Mouse (Mus musculus): ENCODE results near the gene Gm45902. TPM values are rescaled to one million over a fixed set of nuclear protein-coding genes. Genes with fewer than 3 reads are reported as not detected.

Gm45902 gene
- polyA plus RNA-seq (2012; rRNA removed), result 2.4 and 2.5 TPM in 2 replicates

DNA sequence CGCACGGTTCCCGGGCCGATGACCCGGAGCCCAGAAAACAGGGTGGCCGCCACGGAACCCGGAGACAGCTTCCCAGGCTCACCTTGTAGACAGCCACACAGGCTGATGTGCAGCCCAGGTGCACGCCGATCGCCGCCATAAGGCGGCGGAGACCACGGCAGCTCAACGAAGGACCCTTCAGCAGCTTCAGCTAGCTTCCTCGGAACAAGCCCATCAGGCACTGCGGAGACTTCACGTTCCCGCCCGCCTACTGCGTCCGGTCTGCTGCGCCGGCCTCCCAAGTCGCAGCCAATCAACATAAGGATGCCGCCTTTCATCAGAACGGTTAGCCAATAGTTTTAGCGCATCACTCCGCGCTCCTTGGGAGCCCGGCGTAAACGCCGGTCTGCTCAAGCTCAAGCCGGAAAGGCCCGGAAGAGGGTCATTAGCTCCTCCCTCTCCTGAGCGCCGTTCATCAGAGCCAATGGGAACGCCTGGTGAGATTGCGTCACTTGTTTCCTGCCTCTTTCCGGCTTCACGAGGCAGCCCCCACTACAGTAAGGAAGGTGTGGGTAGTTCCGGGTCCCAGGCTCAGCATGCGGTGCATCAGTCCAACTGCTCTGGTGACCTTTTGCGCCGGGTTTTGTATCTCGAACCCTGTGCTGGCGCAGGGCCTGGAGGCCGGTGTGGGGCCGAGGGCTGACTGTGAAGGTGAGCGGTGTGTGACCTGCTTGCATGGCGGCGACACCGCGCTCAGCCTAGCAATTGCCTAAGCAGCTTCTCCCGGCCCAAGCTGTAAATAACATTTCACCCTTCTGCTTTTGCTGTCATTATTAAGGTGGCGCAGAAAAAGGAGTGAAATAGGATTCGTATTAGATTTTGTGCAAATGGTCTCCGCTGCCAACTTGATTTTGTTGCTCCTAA is at the start of gene Gm45902, which contains the start of the genes Hspa14 and Cdnf:
TSS of gene Gm45902 (minus strand) at position 239 of the 903 bp plus-strand sequence.
TSS of gene Hspa14 (minus strand) at position 263 of the 903 bp plus-strand sequence.
TSS of gene Cdnf (plus strand) at position 479 of the 903 bp plus-strand sequence.
- H3K4me3 ChIP-seq (ENCODE audit: insufficient read depth, low read length), result peak within 1 kb of the TSS; percentile 47
- H3K27ac ChIP-seq (ENCODE audit: insufficient read depth, low read length), result peak within 1 kb of the TSS; percentile 62
- 0 out of 2 replicates have a peak, but pooled peaks cover 2% of the 10 kb centered on the region for H3K4me1 ChIP-seq (ENCODE audit: control insufficient read depth, insufficient read depth, low read length)
- no peak for TF ChIP-seq CTCF (IDR thresholded peaks at IDR 0.05; ENCODE audit: extremely low read depth, insufficient read depth, low read length)
- peak; percentile 88 for TF ChIP-seq POLR2A (IDR thresholded peaks at IDR 0.05; ENCODE audit: extremely low read depth, insufficient read depth, low read length)

DNA sequence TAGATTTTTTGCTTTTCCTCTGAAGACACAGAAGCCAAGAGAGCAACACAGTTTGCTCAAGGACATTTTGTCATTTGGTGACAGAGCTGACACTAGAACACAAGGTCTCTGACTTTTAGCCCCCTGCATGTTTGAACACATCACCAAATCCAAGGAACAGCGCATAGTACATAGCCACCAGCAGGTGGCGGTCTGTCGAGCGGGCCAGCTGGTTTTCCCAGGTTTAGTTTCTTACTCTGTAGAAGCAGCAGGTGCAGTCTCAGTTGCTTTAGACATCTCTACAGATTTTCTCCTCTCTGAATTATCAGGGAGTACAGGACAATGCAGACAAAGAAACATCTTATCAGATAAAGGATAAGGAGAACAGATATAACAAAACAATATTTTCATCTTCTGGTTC is 34.0 kb upstream of the Gm45902 start:
- no peak overlapping the region for H3K4me3 ChIP-seq (ENCODE audit: insufficient read depth, low read length)
- TF ChIP-seq POLR2A (IDR thresholded peaks at IDR 0.05; ENCODE audit: extremely low read depth, insufficient read depth, low read length), result no peak
- peak; percentile 75 for TF ChIP-seq CTCF (IDR thresholded peaks at IDR 0.05; ENCODE audit: extremely low read depth, insufficient read depth, low read length)

DNA sequence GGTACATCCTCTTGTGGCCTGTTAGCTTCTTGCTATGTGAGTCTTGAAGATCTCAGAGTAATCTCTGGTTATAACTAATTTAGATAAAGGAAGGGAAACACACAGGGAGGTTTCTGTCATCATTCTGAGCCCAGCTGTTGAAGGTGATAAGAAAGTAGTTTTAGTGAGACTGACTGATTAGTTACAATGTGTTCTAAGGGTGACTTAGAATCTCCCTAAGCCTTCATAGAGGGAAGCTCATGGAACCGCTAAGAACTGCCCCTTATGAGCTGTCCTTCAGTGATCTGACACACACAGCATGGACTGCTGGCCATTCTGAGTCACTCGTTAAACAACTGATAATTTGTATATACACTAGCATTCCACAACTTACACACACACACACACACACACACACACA is 33.5 kb upstream of the Gm45902 start:
- Histone ChIP-seq H3K4me1 (ENCODE audit: control insufficient read depth, insufficient read depth, low read length) (no peaks in the 10 kb centered on the region), H3K27ac (ENCODE audit: insufficient read depth, low read length) (no peak overlapping the region), H3K4me3 (ENCODE audit: insufficient read depth, low read length) (no peak overlapping the region)
- TF ChIP-seq POLR2A (IDR thresholded peaks at IDR 0.05; ENCODE audit: extremely low read depth, insufficient read depth, low read length) (no peak), CTCF (IDR thresholded peaks at IDR 0.05; ENCODE audit: extremely low read depth, insufficient read depth, low read length) (no peak)

More for the DNA sequence above, 34.0 kb upstream of the Gm45902 start:
- Histone ChIP-seq H3K27ac (ENCODE audit: insufficient read depth, low read length) (no peak overlapping the region), H3K4me1 (ENCODE audit: control insufficient read depth, insufficient read depth, low read length) (no peaks in the 10 kb centered on the region)

DNA sequence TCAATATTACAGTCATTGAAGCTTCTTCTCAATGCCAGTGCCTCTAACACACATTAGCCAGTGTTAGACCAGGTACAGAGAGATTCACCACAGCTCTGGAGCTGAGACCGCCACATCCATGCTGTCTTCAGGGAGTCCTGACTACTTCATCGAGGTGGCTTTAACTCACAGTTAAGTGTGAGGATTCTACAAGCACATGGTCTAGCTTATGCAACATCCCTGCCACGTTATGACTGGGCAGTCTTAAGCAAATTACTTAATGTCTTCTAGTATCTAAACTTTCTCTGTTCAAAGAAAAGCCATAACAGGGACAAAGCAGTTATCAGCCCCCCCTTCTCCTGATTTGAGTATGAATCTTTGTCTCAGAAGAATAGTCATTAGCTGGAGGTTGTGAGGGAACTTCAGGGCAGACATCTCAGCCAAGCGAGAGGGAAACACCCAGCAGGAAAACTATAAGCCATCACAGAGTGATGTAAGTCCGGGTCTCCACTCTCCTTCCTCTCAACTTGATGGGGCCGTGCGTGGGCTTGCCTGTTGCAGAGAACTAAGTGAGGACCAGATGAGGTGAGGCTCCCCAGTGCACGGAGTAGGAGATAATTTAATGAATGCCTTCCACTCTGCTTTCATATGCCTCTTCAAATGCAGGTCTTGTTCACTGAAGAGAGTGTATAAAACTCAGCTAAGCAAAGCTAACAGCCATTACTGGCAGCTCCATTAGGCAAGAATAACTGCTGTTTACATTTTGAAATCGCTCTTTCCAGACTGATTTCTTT is 28.9 kb upstream of the Gm45902 start:
- Histone ChIP-seq H3K27ac (ENCODE audit: insufficient read depth, low read length) (no peak overlapping the region), H3K4me1 (ENCODE audit: control insufficient read depth, insufficient read depth, low read length) (no peaks in the 10 kb centered on the region), H3K4me3 (ENCODE audit: insufficient read depth, low read length) (no peak overlapping the region)
- no peak for TF ChIP-seq CTCF (IDR thresholded peaks at IDR 0.05; ENCODE audit: extremely low read depth, insufficient read depth, low read length)
- no peak for TF ChIP-seq POLR2A (IDR thresholded peaks at IDR 0.05; ENCODE audit: extremely low read depth, insufficient read depth, low read length)

DNA sequence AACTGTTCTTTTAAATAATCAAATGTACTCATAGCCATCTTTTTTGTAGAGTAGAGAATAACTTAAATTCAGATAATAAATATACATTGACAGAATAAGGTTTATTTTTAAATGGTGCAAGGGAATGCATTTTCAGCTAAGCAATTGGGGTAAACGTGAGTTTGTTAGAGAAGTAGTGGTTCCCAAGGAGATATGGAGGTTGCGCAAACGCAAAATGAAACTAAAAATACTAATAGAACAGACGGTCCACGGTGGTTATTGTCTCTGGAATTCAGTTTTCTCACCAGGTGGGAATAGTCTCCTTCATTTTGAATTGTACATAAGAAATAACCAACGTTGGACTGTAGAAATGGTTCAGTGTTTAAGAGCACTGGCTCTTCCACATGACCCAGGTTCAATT is 13.7 kb upstream of the Gm45902 start:
- TF ChIP-seq POLR2A (IDR thresholded peaks at IDR 0.05; ENCODE audit: extremely low read depth, insufficient read depth, low read length) (no peak), CTCF (IDR thresholded peaks at IDR 0.05; ENCODE audit: extremely low read depth, insufficient read depth, low read length) (no peak)
- Histone ChIP-seq H3K27ac (ENCODE audit: insufficient read depth, low read length) (no peak overlapping the region), H3K4me3 (ENCODE audit: insufficient read depth, low read length) (no peak overlapping the region), H3K4me1 (ENCODE audit: control insufficient read depth, insufficient read depth, low read length) (no peaks in the 10 kb centered on the region)

DNA sequence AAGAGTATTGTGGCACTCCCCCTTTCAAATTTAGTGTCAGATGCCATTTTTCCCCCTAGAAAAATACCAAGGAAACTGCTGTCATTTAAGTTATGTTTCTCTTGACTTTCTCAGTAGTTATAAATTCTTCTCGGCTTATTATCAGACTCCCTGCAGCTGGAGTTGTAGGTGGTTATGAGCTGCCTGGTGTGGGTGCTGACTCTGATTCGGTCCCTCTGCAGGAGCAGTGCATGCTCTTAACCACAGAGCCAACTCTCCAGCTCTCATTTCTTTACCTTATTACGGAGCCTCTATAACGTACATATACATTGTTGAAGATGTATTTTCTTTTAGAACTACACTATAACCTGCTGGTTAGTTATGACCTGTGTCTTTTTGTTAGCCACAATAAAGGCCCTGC is 10.0 kb upstream of the Gm45902 start:
- TF ChIP-seq POLR2A (IDR thresholded peaks at IDR 0.05; ENCODE audit: extremely low read depth, insufficient read depth, low read length), result no peak
- no peak for TF ChIP-seq CTCF (IDR thresholded peaks at IDR 0.05; ENCODE audit: extremely low read depth, insufficient read depth, low read length)
- H3K27ac ChIP-seq (ENCODE audit: insufficient read depth, low read length), result no peak overlapping the region
- no peaks in the 10 kb centered on the region for H3K4me1 ChIP-seq (ENCODE audit: control insufficient read depth, insufficient read depth, low read length)
- no peak overlapping the region for H3K4me3 ChIP-seq (ENCODE audit: insufficient read depth, low read length)

DNA sequence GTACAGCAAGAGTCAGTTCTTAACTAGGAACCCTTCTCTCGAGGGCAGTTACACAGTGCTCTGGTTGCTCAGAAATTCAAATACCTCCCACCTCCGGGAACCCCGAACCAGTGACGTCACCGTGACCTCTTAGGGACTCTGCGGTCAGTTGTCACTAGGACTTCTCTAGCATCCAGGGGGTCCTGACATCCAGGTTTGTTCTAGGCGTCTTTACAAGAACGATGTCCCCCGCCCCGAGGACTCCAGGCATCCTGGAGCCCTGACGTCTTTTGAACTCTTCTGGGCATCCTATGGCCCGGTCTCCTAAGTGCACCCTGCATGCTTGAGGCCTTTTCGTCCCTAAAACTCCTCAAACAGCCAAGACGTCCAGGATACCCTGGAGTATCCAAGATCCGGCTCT is 514 bp downstream of the Gm45902 start:
- TF ChIP-seq CTCF (IDR thresholded peaks at IDR 0.05; ENCODE audit: extremely low read depth, insufficient read depth, low read length), result no peak
- Histone ChIP-seq H3K27ac (ENCODE audit: insufficient read depth, low read length) (no peak overlapping the region), H3K4me1 (ENCODE audit: control insufficient read depth, insufficient read depth, low read length) (0 out of 2 replicates have a peak, but pooled peaks cover 2% of the 10 kb centered on the region), H3K4me3 (ENCODE audit: insufficient read depth, low read length) (peak overlapping the region; percentile 47)

DNA sequence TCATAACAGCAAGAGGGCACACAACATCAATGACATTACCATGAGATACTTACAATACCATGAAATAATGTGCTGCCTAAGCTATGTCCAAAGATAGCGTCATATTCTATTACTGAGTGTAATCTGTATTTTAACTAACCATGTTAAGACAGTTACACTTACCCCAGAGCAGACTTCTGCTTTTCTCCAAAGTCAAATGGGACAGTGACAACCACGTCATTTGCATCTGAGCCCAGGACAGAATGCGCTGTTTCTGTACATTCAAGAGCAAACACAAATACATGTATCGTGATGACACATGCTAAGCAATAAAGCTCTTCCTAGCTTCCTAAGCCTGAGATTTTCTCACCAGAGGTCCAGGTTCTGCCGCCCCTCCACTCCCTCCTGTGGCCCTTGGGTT is 11.7 kb downstream of the Gm45902 start:
- TF ChIP-seq POLR2A (IDR thresholded peaks at IDR 0.05; ENCODE audit: extremely low read depth, insufficient read depth, low read length) (no peak), CTCF (IDR thresholded peaks at IDR 0.05; ENCODE audit: extremely low read depth, insufficient read depth, low read length) (no peak)
- Histone ChIP-seq H3K27ac (ENCODE audit: insufficient read depth, low read length) (no peak overlapping the region), H3K4me3 (ENCODE audit: insufficient read depth, low read length) (no peak overlapping the region), H3K4me1 (ENCODE audit: control insufficient read depth, insufficient read depth, low read length) (no peaks in the 10 kb centered on the region)

DNA sequence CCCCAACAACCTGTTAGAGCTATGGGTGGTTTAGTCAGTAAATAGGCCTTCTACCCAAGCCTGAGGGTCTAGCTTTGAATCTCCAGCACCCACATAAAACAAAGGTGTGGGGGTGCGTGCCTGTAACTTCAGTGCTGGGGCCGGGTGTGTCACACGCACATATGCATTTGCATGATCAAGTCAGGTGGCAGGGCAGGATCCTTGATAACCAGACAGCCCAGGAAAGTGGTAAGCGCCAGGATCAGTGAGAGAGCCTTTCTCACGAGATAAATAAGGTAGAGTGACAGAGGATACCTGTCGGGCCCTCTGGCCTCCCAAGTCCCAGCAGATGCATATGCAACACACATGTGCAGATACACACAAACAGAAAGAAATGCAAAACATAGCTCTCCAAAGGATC is 13.0 kb downstream of the Gm45902 start:
- H3K4me1 ChIP-seq (ENCODE audit: control insufficient read depth, insufficient read depth, low read length), result no peaks in the 10 kb centered on the region
- no peak overlapping the region for H3K27ac ChIP-seq (ENCODE audit: insufficient read depth, low read length)
- H3K4me3 ChIP-seq (ENCODE audit: insufficient read depth, low read length), result no peak overlapping the region
- no peak for TF ChIP-seq POLR2A (IDR thresholded peaks at IDR 0.05; ENCODE audit: extremely low read depth, insufficient read depth, low read length)
- TF ChIP-seq CTCF (IDR thresholded peaks at IDR 0.05; ENCODE audit: extremely low read depth, insufficient read depth, low read length), result no peak
